Mouse (Mus musculus): Measurements from ENCODE around the gene Ss18l2.

The Ss18l2 gene

GRCm38 (mm10) chr9:121709898-121710583 lies at the start of gene Ss18l2:
TSS of gene Ss18l2 (plus strand) at chr9:121710329.
- DNase-seq (ENCODE audit: low read depth, low spot score): peak; percentile 100

DNA sequence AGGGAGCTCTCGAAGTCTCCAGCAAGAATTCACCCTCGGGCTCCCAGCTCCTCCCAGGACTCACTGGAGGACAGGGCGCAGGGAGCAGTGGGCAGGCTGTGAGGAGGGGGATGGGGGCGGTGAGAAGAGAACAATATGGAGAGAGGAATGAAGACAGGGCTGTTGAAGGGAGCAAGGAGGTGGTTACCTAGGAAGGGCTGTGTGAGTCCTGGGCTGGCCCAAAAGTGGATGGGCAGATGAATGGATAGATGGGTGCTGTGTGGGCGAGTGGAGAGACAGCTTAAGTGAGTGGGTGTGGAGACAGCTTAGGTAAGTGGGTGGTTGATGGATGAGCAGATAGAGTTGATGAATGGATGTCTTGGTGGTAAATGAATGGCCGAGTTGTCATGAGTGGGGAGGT lies 46.7 kb upstream of the Ss18l2 start:
- no peak for DNase-seq (ENCODE audit: low read depth, low spot score)

- no peak for DNase-seq (ENCODE audit: low read depth, low spot score)
These were observed 46.0 kb upstream of the Ss18l2 start for GRCm38 (mm10) chr9:121664104-121664503.

GRCm38 (mm10) chr9:121666957-121667630 lies 43.0 kb upstream of the Ss18l2 start:
- DNase-seq (ENCODE audit: low read depth, low spot score): no peak

DNA sequence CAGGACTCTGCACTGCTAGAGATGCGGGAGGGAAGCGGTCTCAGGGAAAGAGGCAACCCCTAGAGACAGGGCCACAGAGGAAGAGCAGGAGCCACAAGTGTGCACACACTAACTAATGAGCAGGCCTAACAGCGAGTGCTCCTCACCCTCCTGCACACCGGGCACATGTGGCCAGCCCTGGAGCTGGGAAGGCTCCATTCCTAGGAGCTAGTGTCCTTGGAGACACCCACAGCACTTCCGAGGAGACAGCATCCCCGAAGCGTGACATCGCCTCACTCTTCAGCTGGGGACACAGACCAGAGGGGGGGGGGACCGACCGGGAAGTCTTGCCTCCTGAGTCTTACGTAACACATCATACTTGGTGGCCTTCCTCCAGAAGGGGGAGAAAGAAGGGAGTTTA lies 42.3 kb upstream of the Ss18l2 start:
- no peak for DNase-seq (ENCODE audit: low read depth, low spot score)

- DNase-seq (ENCODE audit: low read depth, low spot score): no peak
These were observed 40.8 kb upstream of the Ss18l2 start for GRCm38 (mm10) chr9:121669348-121669791.

- peak; percentile 60 for DNase-seq (ENCODE audit: low read depth, low spot score)
These were observed 38.8 kb upstream of the Ss18l2 start for GRCm38 (mm10) chr9:121671300-121671699.

DNA sequence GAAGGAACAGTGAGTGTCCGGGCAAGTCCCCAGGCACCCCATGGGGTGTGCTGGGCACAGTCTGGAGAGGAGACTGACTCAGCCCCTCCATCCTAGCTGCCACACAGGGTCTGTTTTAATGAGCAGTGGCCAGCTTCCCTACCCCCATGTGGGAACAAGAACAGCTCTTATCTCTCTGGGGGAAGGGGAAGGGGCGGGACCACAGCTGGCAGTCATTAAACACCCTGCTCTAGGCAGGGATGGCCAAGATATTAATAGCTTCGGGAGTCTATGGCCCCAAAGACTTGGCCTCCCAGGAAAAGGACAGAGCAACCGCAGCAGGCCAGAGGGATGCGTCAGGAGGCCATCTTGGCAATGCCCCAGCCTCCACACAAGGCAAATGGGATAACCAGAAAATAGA lies 37.8 kb upstream of the Ss18l2 start:
- no peak for DNase-seq (ENCODE audit: low read depth, low spot score)

DNA sequence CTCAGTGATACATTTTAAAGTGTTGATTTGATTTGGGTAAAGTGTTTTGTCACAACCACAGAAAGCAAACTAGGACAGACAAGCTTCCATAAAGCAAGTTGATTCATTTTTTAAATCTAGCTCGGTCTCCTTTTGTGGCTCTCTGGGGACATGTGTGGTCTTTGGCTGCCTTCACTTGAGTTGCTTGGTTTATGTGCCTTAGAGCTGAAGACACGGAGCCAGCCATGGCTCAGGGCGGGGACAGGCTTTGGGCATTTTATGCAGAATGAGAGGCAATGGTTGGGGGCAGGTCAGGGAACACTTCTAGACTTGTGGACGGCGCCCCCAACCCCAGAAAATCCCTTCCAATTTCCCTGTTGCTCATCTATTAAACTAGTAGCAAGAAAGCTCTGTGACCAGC lies 36.4 kb upstream of the Ss18l2 start:
- no peak for DNase-seq (ENCODE audit: low read depth, low spot score)

DNA sequence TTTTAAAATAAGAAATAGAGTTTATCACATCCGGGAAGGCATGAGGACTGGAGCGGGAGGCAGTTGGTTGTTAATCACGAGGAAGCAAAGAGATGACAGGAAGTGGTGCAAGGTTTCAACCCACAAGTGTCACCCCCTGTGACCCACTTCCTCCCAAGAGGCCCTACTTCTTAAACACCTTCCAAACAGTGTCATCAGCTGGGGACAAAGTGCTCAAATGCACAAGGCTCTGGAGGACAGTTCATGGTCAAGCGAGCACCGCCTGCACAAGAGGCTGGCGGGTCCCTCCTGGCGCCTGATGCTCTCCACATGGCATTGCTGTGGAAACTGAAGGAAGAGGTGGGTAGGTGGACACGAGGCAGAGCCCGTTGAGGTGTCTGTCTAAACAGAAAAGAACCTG lies 35.1 kb upstream of the Ss18l2 start:
- DNase-seq (ENCODE audit: low read depth, low spot score): peak; percentile 47

GRCm38 (mm10) chr9:121675556-121675955 lies 34.6 kb upstream of the Ss18l2 start:
- DNase-seq (ENCODE audit: low read depth, low spot score): no peak

GRCm38 (mm10) chr9:121677069-121677468 lies 33.1 kb upstream of the Ss18l2 start:
- no peak for DNase-seq (ENCODE audit: low read depth, low spot score)

- DNase-seq (ENCODE audit: low read depth, low spot score): no peak
These were observed 32.7 kb upstream of the Ss18l2 start for GRCm38 (mm10) chr9:121677476-121677875.

- DNase-seq (ENCODE audit: low read depth, low spot score): peak; percentile 59
These were observed 30.6 kb upstream of the Ss18l2 start for GRCm38 (mm10) chr9:121679549-121679948.

- no peak for DNase-seq (ENCODE audit: low read depth, low spot score)
These were observed 28.9 kb upstream of the Ss18l2 start for GRCm38 (mm10) chr9:121681191-121681590.

- DNase-seq (ENCODE audit: low read depth, low spot score): no peak
These were observed 28.0 kb upstream of the Ss18l2 start for GRCm38 (mm10) chr9:121682037-121682680.

DNA sequence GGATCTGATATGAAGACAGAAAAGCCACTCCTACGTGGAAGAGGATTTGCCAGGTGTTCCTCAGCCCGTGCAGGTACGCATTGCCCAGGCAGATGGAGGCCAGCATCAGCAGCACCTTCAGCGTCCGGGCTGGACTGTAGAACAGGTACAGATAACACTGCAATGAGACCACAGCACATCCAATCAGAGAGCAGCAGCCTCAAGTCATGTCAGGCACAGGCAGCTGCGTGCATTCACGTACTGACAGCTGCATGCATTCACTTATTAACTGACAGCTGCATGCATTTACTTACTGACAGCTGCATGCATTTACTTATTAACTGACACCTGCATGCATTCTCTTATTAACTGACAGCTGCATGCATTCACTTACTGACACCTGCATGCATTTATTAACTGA lies 25.4 kb upstream of the Ss18l2 start:
- DNase-seq (ENCODE audit: low read depth, low spot score): no peak

DNA sequence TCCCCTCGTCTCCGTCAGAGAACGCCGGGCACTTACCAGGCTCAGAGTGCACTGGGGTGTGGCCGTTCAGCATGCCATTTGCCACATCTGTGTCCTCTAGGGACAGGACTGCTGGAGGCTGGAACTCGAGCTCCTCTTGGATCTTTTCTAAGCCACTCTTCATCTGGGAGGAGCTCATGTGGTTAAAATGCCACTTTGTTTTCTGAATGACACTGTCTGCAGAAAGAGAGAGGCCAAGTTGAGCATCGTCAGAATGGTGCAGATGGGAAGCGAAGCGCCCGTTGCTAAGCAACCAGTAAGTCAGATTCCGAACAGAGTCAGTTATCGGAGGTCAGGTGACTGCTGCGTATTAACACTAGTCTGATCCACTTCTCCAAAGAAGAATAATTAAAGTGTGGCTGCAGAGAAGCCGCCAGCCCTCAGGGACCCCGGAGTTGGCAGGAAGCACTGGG lies 19.9 kb upstream of the Ss18l2 start:
- DNase-seq (ENCODE audit: low read depth, low spot score): no peak

GRCm38 (mm10) chr9:121690734-121691133 lies 19.4 kb upstream of the Ss18l2 start:
- DNase-seq (ENCODE audit: low read depth, low spot score): no peak

DNA sequence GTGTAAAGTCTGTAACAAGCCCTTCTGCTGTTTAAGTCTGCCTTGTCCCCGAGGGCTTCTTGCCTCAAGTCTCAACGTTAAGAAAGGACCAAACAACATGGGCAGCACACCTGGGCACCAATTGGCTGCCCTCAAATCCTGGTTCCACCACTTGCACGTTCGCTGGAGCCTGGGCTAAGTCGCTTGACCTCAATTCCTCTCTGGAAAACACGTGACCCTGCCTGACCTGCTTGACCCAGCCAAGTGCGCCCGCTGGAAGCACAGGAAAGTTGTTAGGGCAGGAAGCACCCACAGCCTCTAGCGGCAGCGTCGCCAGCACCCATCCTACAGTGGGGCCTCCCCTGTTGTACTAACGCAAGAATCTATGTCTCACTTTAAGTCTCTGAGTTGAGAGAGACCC lies 15.4 kb upstream of the Ss18l2 start:
- no peak for DNase-seq (ENCODE audit: low read depth, low spot score)

DNA sequence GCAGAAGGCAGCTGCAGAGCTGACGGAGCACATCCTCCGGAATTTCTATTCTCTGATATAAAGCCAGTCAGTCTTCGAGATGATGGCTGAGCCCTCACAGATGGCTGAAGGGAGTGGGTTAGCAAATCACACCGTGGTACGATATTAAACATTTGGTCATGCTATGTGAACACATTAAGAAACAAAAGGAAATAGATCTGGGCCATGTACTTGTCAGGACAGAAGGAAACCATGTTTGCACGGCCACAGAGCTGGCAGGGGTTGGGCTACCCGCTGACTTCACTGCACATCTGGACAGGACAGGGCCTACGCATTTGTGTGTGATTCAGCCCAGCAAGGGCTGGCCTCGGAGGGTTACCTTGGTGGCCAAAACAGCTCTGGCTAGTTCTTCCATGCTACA lies 13.5 kb upstream of the Ss18l2 start:
- DNase-seq (ENCODE audit: low read depth, low spot score): no peak

- DNase-seq (ENCODE audit: low read depth, low spot score): peak; percentile 50
These were observed 12.7 kb upstream of the Ss18l2 start for GRCm38 (mm10) chr9:121697150-121698049.
